In the genomic region with DNA sequence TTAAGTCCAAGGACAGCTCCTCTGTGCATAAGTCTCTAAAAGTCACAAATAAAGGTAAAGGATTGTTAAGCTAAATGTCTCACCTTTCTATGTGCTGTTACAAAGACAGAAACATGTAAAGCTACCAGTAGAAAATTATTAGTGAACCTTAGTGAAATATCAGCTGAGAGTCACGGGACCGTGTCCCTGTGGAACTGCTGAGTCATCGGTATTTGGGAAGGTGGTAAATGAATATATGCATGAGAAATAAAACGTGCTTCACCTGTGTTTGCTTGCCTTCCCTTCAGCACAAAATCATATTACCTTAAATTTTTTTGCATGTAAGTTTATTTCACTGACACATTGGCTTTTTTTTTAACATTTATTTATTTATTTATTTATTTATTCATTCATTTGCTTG, we compare ENCODE assay signal across 22 mouse cellular contexts. TPM values are rescaled to one million over a fixed set of nuclear protein-coding genes. Genes with fewer than 3 reads are reported as not detected.
DNase-seq lines count a peak whose midpoint lies in the region; ATAC-seq and TF ChIP-seq lines count a peak whose summit lies in the region.
"Had no signal": no experiment of that assay in that cellular context is flagged by ENCODE, and none has a peak within 500 bp of the region (broad histone marks: within the 10 kb centered on the region; RNA-seq: fewer than 3 reads in every experiment).

No protein-coding gene starts in this region.

- H3K36me3 ChIP-seq in CH12.LX (replicated peaks in 1 of 2; ENCODE audit: control insufficient read depth in 1 of 2, insufficient read depth in 1 of 2, low read length in 1 of 2), result no peaks in the 10 kb centered on the region
- H3K36me3 ChIP-seq in ES-E14 (ENCODE audit: control insufficient read depth, insufficient read depth, low read length, poor library complexity, severe bottlenecking), result no peaks in the 10 kb centered on the region
- H3K36me3 ChIP-seq in embryonic facial prominence, embryonic 14.5 days (ENCODE audit: control insufficient read depth, insufficient read depth, low read length), result no peaks in the 10 kb centered on the region
- H3K36me3 ChIP-seq in limb, embryonic 12.5 days, result no peaks in the 10 kb centered on the region
- H3K36me3 ChIP-seq: forebrain, embryonic 15.5 days; heart, embryonic 13.5 days; hindbrain, embryonic 12.5 days; midbrain, embryonic 12.5 days; neural tube, embryonic 15.5 days had no signal

- dilution Hi-C loops in CH12.LX (cut with MboI; ENCODE audit: extremely low pct_ligation_motif_present, extremely low pct_unique_long_range_greater_than_20kb, low sequenced_read_pairs), result no loop called here

- no peak overlapping the region for H3K4me3 ChIP-seq in CH12.LX (replicated peaks in 1 of 3; ENCODE audit: low read depth in 2 of 3, low read length in 2 of 3, poor library complexity in 1 of 3)
- H3K4me3 ChIP-seq in ES-E14 (ENCODE audit: insufficient read depth in 1 of 2, low read depth in 1 of 2, low read length in 2 of 2, poor library complexity in 1 of 2, severe bottlenecking in 1 of 2), result no peak overlapping the region
- H3K4me3 ChIP-seq in embryonic facial prominence, embryonic 14.5 days (ENCODE audit: low read depth, low read length), result no peak overlapping the region
- H3K4me3 ChIP-seq in limb, embryonic 12.5 days (replicated peaks), result no peak overlapping the region
- H3K4me3 ChIP-seq: forebrain, embryonic 15.5 days; heart, embryonic 13.5 days; hindbrain, embryonic 12.5 days; midbrain, embryonic 12.5 days; neural tube, embryonic 15.5 days had no signal

- no peaks in the 10 kb centered on the region for H3K4me1 ChIP-seq in CH12.LX (ENCODE audit: control insufficient read depth in 1 of 2, insufficient read depth in 2 of 2)
- H3K4me1 ChIP-seq in ES-E14 (ENCODE audit: control insufficient read depth in 2 of 2, insufficient read depth in 2 of 2, low read length in 2 of 2, poor library complexity in 1 of 2), result peaks cover 0 to 2% of the 10 kb centered on the region in 2 experiments; a peak in 1 of 4 replicates
- peaks cover 11% of the 10 kb centered on the region; the same call in 1 of the 2 replicates for H3K4me1 ChIP-seq in embryonic facial prominence, embryonic 14.5 days (ENCODE audit: control insufficient read depth, insufficient read depth, low read length)
- H3K4me1 ChIP-seq in limb, embryonic 12.5 days (replicated peaks), result peaks cover 22% of the 10 kb centered on the region
- H3K4me1 ChIP-seq: forebrain, embryonic 15.5 days; heart, embryonic 13.5 days; midbrain, embryonic 12.5 days; neural tube, embryonic 15.5 days had no signal

- no peaks in the 10 kb centered on the region for H3K79me2 ChIP-seq in CH12.LX (replicated peaks; ENCODE audit: control insufficient read depth, extremely low read depth, insufficient read depth, poor library complexity, severe bottlenecking)

- TF ChIP-seq CTCF in CH12.LX (conservative IDR thresholded peaks at IDR 0.05 in 1 of 2, IDR thresholded peaks at IDR 0.05 in 1 of 2; ENCODE audit: low read depth in 2 of 2, low read length in 2 of 2), result no peak

- WGBS in embryonic facial prominence, embryonic 14.5 days, result 45% methylated on average over 4 of the region's 4 CpGs
- 64% methylated on average over 4 of the region's 4 CpGs for WGBS in limb, embryonic 12.5 days

- H3K9me3 ChIP-seq in CH12.LX (replicated peaks; ENCODE audit: low read length) (peaks cover 77% of the 10 kb centered on the region), ES-E14 (ENCODE audit: control insufficient read depth, insufficient read depth, low read depth, low read length) (no peaks in the 10 kb centered on the region)
- no peaks in the 10 kb centered on the region for H3K9me3 ChIP-seq in embryonic facial prominence, embryonic 14.5 days (ENCODE audit: control insufficient read depth, low read length)
- H3K9me3 ChIP-seq in limb, embryonic 12.5 days, result no peaks in the 10 kb centered on the region
- H3K9me3 ChIP-seq: forebrain, embryonic 15.5 days; heart, embryonic 13.5 days; hindbrain, embryonic 12.5 days; neural tube, embryonic 15.5 days had no signal

- H3K9ac ChIP-seq in CH12.LX (ENCODE audit: insufficient read depth, low read depth), result no peak overlapping the region
- no peak overlapping the region for H3K9ac ChIP-seq in ES-E14 (ENCODE audit: insufficient read depth, low read depth, low read length, poor library complexity, severe bottlenecking)
- no peak overlapping the region for H3K9ac ChIP-seq in embryonic facial prominence, embryonic 14.5 days (ENCODE audit: low read depth, low read length)
- no peak overlapping the region for H3K9ac ChIP-seq in limb, embryonic 12.5 days (replicated peaks)
- H3K9ac ChIP-seq: forebrain, embryonic 15.5 days; heart, embryonic 13.5 days; hindbrain, embryonic 12.5 days; liver, postnatal 0 days; midbrain, embryonic 12.5 days; neural tube, embryonic 15.5 days had no signal

- TF ChIP-seq EP300 in CH12.LX (IDR thresholded peaks at IDR 0.05; ENCODE audit: low read length), result no peak

- ATAC-seq in embryonic facial prominence, embryonic 14.5 days (ENCODE audit: low read depth), result no peak
- no peak for ATAC-seq in limb, embryonic 12.5 days (ENCODE audit: insufficient number of reproducible peaks, insufficient read depth, low FRiP score, low TSS enrichment, low read depth)
- ATAC-seq: forebrain, embryonic 15.5 days; liver, postnatal 0 days had no signal

- DNase-seq in CH12.LX (ENCODE audit: extremely low read depth) (no peak), ES-E14 (ENCODE audit: low read depth, low spot score) (no peak)
- DNase-seq in embryonic facial prominence, embryonic 14.5 days (ENCODE audit: low spot score), result no peak
- DNase-seq in retina, embryonic 14.5 days (ENCODE audit: low spot score), result no peak
- DNase-seq in cerebellum, postnatal 14 days, result no peak
- no peak for DNase-seq in B cell, adult 2 months
- DNase-seq: adrenal gland, postnatal 25 days; cerebellum, adult 8-10 months; gastrocnemius, postnatal 14 days; heart, postnatal 14 days; layer of hippocampus, adult 9-11 months; liver, postnatal 0 days; lung, postnatal 14 days; thymus, adult 18-20 months; thymus, postnatal 36 days had no signal

- H3K4me2 ChIP-seq in CH12.LX (ENCODE audit: insufficient read depth, low read depth, poor library complexity, severe bottlenecking), result no peak overlapping the region
- H3K4me2 ChIP-seq in embryonic facial prominence, embryonic 14.5 days (ENCODE audit: low read depth, low read length), result no peak overlapping the region
- H3K4me2 ChIP-seq in limb, embryonic 12.5 days, result 0 out of 2 replicates have a peak overlapping the region, but pooled peaks have one; percentile 1
- H3K4me2 ChIP-seq: forebrain, embryonic 15.5 days; heart, embryonic 13.5 days; hindbrain, embryonic 12.5 days; liver, embryonic 11.5 days; midbrain, embryonic 12.5 days; neural tube, embryonic 15.5 days had no signal

- TF ChIP-seq RAD21 in CH12.LX (IDR thresholded peaks at IDR 0.05; ENCODE audit: low read depth, low read length), result no peak

- H3K27ac ChIP-seq in CH12.LX (ENCODE audit: insufficient read depth, low read depth) (no peak overlapping the region), ES-E14 (ENCODE audit: insufficient read depth, low read depth, low read length, poor library complexity, severe bottlenecking) (no peak overlapping the region)
- peak overlapping the region; percentile 69 for H3K27ac ChIP-seq in embryonic facial prominence, embryonic 14.5 days (replicated peaks; ENCODE audit: low read depth, low read length)
- H3K27ac ChIP-seq in limb, embryonic 12.5 days, result peak overlapping the region; percentile 66; the same call in 1 of the 2 replicates
- H3K27ac ChIP-seq: heart, embryonic 13.5 days; hindbrain, embryonic 12.5 days; midbrain, embryonic 12.5 days; neural tube, embryonic 15.5 days had no signal

- in situ Hi-C loops in CH12.LX (cut with MboI; ENCODE audit: low pct_ligation_motif_present, low pct_unique_long_range_greater_than_20kb, low sequenced_read_pairs), result no loop called here
- in situ Hi-C loops in ES-E14 (cut with MboI; ENCODE audit: low sequenced_read_pairs in 2 of 2, unreplicated experiment in 2 of 2), result no loop called here

- no peak for TF ChIP-seq POLR2A in CH12.LX (IDR thresholded peaks at IDR 0.05; ENCODE audit: low read depth, low read length)

- H3K27me3 ChIP-seq in CH12.LX (replicated peaks), result no peaks in the 10 kb centered on the region
- no peaks in the 10 kb centered on the region for H3K27me3 ChIP-seq in embryonic facial prominence, embryonic 14.5 days (replicated peaks; ENCODE audit: control insufficient read depth, insufficient read depth, low read length)
- no peaks in the 10 kb centered on the region for H3K27me3 ChIP-seq in limb, embryonic 12.5 days
- H3K27me3 ChIP-seq: forebrain, embryonic 15.5 days; heart, embryonic 13.5 days; hindbrain, embryonic 12.5 days; midbrain, embryonic 12.5 days; neural tube, embryonic 15.5 days had no signal

TF ChIP-seq in CH12.LX, 34 proteins besides CTCF, POLR2A, EP300 and RAD21:
- TF ChIP-seq MAFK (IDR thresholded peaks at IDR 0.05; ENCODE audit: insufficient replicate concordance, low read length) (peak; percentile 87), IRF4 (IDR thresholded peaks at IDR 0.05; ENCODE audit: low read depth, low read length) (no peak)

TF ChIP-seq in ES-E14, 5 proteins besides CTCF, POLR2A, EP300 and RAD21:
- peak; percentile 98 for TF ChIP-seq MAFK (IDR thresholded peaks at IDR 0.05; ENCODE audit: insufficient read depth, low read depth, low read length)
- TF ChIP-seq ZNF384 (IDR thresholded peaks at IDR 0.05; ENCODE audit: low read depth, low read length), result no peak

RNA-seq across cellular contexts. Expression of a gene that starts 36.2 kb away (rescaled TPM):
- total RNA-seq in CH12.LX (2012; rRNA removed), result not detected in 2 replicates
- not detected in 2 replicates for total RNA-seq in CH12.LX (2014; rRNA removed)
- polyA plus RNA-seq in CH12.LX (2012; ENCODE audit: insufficient read length, low read depth), result not detected in 2 replicates
- total RNA-seq in ES-E14 (2012; rRNA removed), result 10.0 and 12.0 TPM in 2 replicates
- polyA plus RNA-seq in embryonic facial prominence, embryonic 14.5 days (2014; fragmentation: Nextera tagmentation; extraction: Ambion mirVana), result 23.1 and 24.0 TPM in 2 replicates
- 22.3 and 23.1 TPM in 2 replicates for polyA plus RNA-seq in limb, embryonic 12.5 days (2016; fragmentation: Nextera tagmentation; extraction: Ambion mirVana)

Comparison
In these comparisons a context has a peak if more than half of its experiments do, and no peak if none do; other contexts are left out.
1. H3K27ac ChIP-seq: peak in embryonic facial prominence, embryonic 14.5 days (single experiment) and limb, embryonic 12.5 days (single experiment); none in CH12.LX (single experiment) and ES-E14 (single experiment).
2. RNA of a gene that starts 36.2 kb away (polyA plus RNA-seq): 23.1 to 24.0 TPM in embryonic facial prominence, embryonic 14.5 days and 22.3 to 23.1 TPM in limb, embryonic 12.5 days; not detected in CH12.LX; every median in the first group is over 10 times any median in the second.